Mouse (Mus musculus) hindbrain, embryonic 13.5 days (tissue): Measurements from ENCODE around the gene Ttc1. TPM values are rescaled to one million over a fixed set of nuclear protein-coding genes. Genes with fewer than 3 reads are reported as not detected.

Experiments used
- ATAC-seq: fragments of 200-750 bp; cut with Nextera tagmentation; 2 replicates; pipeline ENCODE4 v1.8.0; 2017; ENCODE audit warnings: moderate TSS enrichment; ENCODE audit not compliant: low FRiP score
- H3K27ac ChIP-seq: fragments of 300-500 bp; sonication (generic); 2 replicates; pipeline ENCODE4 v1.5.1; 2015; ENCODE audit warnings: inconsistent platforms, mild to moderate bottlenecking, moderate library complexity
- H3K27me3 ChIP-seq: fragments of 300-500 bp; sonication (generic); 2 replicates; pipeline ENCODE4 v1.6.1; 2015; ENCODE audit warnings: mild to moderate bottlenecking, inconsistent platforms
- H3K36me3 ChIP-seq: fragments of 300-500 bp; sonication (generic); 2 replicates; pipeline ENCODE4 v1.6.1; 2015; ENCODE audit warnings: mild to moderate bottlenecking, inconsistent platforms
- H3K4me1 ChIP-seq: fragments of 300-500 bp; sonication (generic); replicated peaks from 2 replicates; pipeline ENCODE4 v1.6.1; 2015; ENCODE audit warnings: inconsistent platforms
- H3K4me2 ChIP-seq: fragments of 300-500 bp; sonication (generic); 2 replicates; pipeline ENCODE4 v1.6.1; 2015; ENCODE audit warnings: inconsistent platforms, mild to moderate bottlenecking, moderate library complexity
- H3K4me3 ChIP-seq: fragments of 300-500 bp; sonication (generic); 2 replicates; pipeline ENCODE4 v1.5.1; 2015; ENCODE audit warnings: mild to moderate bottlenecking, inconsistent platforms
- H3K9ac ChIP-seq: fragments of 300-500 bp; sonication (generic); 2 replicates; pipeline ENCODE4 v1.6.1; 2015; ENCODE audit warnings: mild to moderate bottlenecking, inconsistent platforms
- H3K9me3 ChIP-seq: fragments of 300-500 bp; sonication (generic); 2 replicates; pipeline ENCODE4 v1.6.1; 2016; ENCODE audit warnings: inconsistent platforms
- WGBS: fragments of 180-500 bp; shearing (Covaris S2); methylation state at CpG from one replicate; pipeline ENCODE4 v1.1.7; 2015; 5-methylcytosine and 5-hydroxymethylcytosine counted together
- polyA plus RNA-seq: library from polyadenylated mRNA; unstranded; fragments of >200 nt; fragmentation: Nextera tagmentation; extraction: Ambion mirVana; gene quantifications from 2 replicates; pipeline ENCODE4 v1.2.1, GENCODE M21; 2015

Ttc1 gene
- polyA plus RNA-seq, 1 experiment from 2014 or later = 94.2 TPM

GRCm38 (mm10) chr11:43696623-43697022, 51.2 kb downstream of the Ttc1 start:
- H3K27ac ChIP-seq = no peak overlapping the region
- no peaks in the 10 kb centered on the region for H3K27me3 ChIP-seq
- H3K36me3 ChIP-seq = peaks cover 62% of the 10 kb centered on the region
- no peak for ATAC-seq
- no peak overlapping the region for H3K4me3 ChIP-seq
- 74% methylated on average over 4 of the region's 4 CpGs for WGBS
- no peaks in the 10 kb centered on the region for H3K4me1 ChIP-seq
- no peak overlapping the region for H3K9ac ChIP-seq
- no peaks in the 10 kb centered on the region for H3K9me3 ChIP-seq
- H3K4me2 ChIP-seq = no peak overlapping the region

- no peak for ATAC-seq
- Histone ChIP-seq H3K4me2 (no peak overlapping the region), H3K27me3 (no peaks in the 10 kb centered on the region), H3K4me1 (peaks cover 16% of the 10 kb centered on the region), H3K9ac (no peak overlapping the region), H3K27ac (no peak overlapping the region), H3K36me3 (peaks cover 26% of the 10 kb centered on the region), H3K4me3 (no peak overlapping the region), H3K9me3 (no peaks in the 10 kb centered on the region)
- WGBS = 57% methylated on average over 1 of the region's 1 CpGs
These were observed 59.0 kb downstream of the Ttc1 start for GRCm38 (mm10) chr11:43688850-43689249.

- Histone ChIP-seq H3K9ac (peak overlapping the region; percentile 97), H3K27ac (peak overlapping the region; percentile 98), H3K27me3 (no peaks in the 10 kb centered on the region), H3K36me3 (no peaks in the 10 kb centered on the region; the same call in 1 of the 2 replicates), H3K9me3 (no peaks in the 10 kb centered on the region), H3K4me3 (peak overlapping the region; percentile 93), H3K4me2 (peak overlapping the region; percentile 68), H3K4me1 (peaks cover 28% of the 10 kb centered on the region)
- peak; percentile 34 for ATAC-seq
- WGBS = 1% methylated on average over 69 of the region's 72 CpGs
These were observed 65.2 kb downstream of the Ttc1 start for GRCm38 (mm10) chr11:43682415-43683217.

- Histone ChIP-seq H3K4me3 (peak within 1 kb of the TSS; percentile 93), H3K9me3 (no peaks in the 10 kb centered on the region), H3K9ac (peak within 1 kb of the TSS; percentile 97), H3K4me1 (peaks cover 28% of the 10 kb centered on the region), H3K27ac (peak within 1 kb of the TSS; percentile 98), H3K36me3 (no peaks in the 10 kb centered on the region; the same call in 1 of the 2 replicates), H3K27me3 (no peaks in the 10 kb centered on the region), H3K4me2 (peak within 1 kb of the TSS; percentile 68)
- under 1% methylated on average over 47 of the region's 87 CpGs for WGBS
- ATAC-seq = peak; percentile 99
These were observed 66.1 kb downstream of the Ttc1 start, which contains the start of gene Pwwp2a for GRCm38 (mm10) chr11:43681472-43682414. Pwwp2a (plus strand) TSS chr11:43681998.

Other genes with a start within 250 kb of the Ttc1 start
- 18.5 and 20.8 TPM in 2 replicates for gene Ccnjl, start 219.2 kb downstream of the Ttc1 start, polyA plus RNA-seq
- gene 4933415A04Rik, start 161.0 kb downstream of the Ttc1 start, polyA plus RNA-seq = 6.1 and 7.2 TPM in 2 replicates
- not detected in 2 replicates for gene Fabp6, start 146.5 kb downstream of the Ttc1 start, polyA plus RNA-seq
- gene Pwwp2a, start 66.0 kb downstream of the Ttc1 start, polyA plus RNA-seq = 33.4 and 36.3 TPM in 2 replicates
- 4.4 and 4.7 TPM in 2 replicates for gene Adra1b, start 153.2 kb upstream of the Ttc1 start, polyA plus RNA-seq